Mouse (Mus musculus) CH12.LX (cell line): ENCODE data around the gene St3gal3. TPM values are rescaled to one million over a fixed set of nuclear protein-coding genes. Genes with fewer than 3 reads are reported as not detected.

Experiments used
- DNase-seq: peaks from one replicate; pipeline ENCODE4 v3.0.0-alpha.2; 2013; ENCODE audit errors: extremely low read depth
- H3K27ac ChIP-seq: 2 replicates; pipeline ENCODE4 v1.5.1; 2012; ENCODE audit warnings: low read depth, mild to moderate bottlenecking, control low read depth, moderate library complexity; ENCODE audit not compliant: insufficient read depth
- H3K27me3 ChIP-seq: replicated peaks from 2 replicates; pipeline ENCODE3; 2012; ENCODE audit warnings: inconsistent platforms
- H3K36me3 ChIP-seq, 2 experiments: replicated peaks in 1 of 2; 2 replicates each; pipeline versions ENCODE3 to v1.6.1; 2012; ENCODE audit warnings: inconsistent platforms in 1 of 2, low read length in 1 of 2, mild to moderate bottlenecking in 1 of 2, mixed read lengths in 1 of 2, moderate library complexity in 1 of 2; ENCODE audit not compliant: control insufficient read depth in 1 of 2, insufficient read depth in 1 of 2
- H3K4me1 ChIP-seq, 2 experiments: 2 replicates each; pipeline ENCODE4 v1.6.1; 2012; ENCODE audit warnings: inconsistent platforms in 1 of 2, moderate library complexity in 1 of 2; ENCODE audit not compliant: insufficient read depth in 2 of 2, control insufficient read depth in 1 of 2
- H3K4me2 ChIP-seq: 2 replicates; pipeline ENCODE4 v1.6.1; 2012; ENCODE audit warnings: low read depth, mild to moderate bottlenecking, control low read depth; ENCODE audit not compliant: poor library complexity, insufficient read depth, severe bottlenecking
- H3K4me3 ChIP-seq, 3 experiments: fragments of 150-350 bp in 1 of 3; sonication (generic) in 1 of 3; replicated peaks in 1 of 3; 2 replicates each; pipeline versions ENCODE3 to v1.5.1; 2011 to 2012; ENCODE audit warnings: low read depth in 2 of 3, low read length in 2 of 3, mild to moderate bottlenecking in 2 of 3, moderate library complexity in 2 of 3, control low read depth in 1 of 3, improper control_type of control experiment in 1 of 3, inconsistent platforms in 1 of 3, mixed read lengths in 1 of 3; ENCODE audit not compliant: poor library complexity in 1 of 3
- H3K79me2 ChIP-seq: replicated peaks from 2 replicates; pipeline ENCODE4 v1.6.1; 2012; ENCODE audit warnings: mild to moderate bottlenecking, moderate library complexity; ENCODE audit not compliant: control insufficient read depth, poor library complexity, insufficient read depth, severe bottlenecking; ENCODE audit errors: extremely low read depth
- H3K9ac ChIP-seq: 2 replicates; pipeline ENCODE4 v1.6.1; 2012; ENCODE audit warnings: low read depth, mild to moderate bottlenecking, control low read depth, moderate library complexity; ENCODE audit not compliant: insufficient read depth
- H3K9me3 ChIP-seq: replicated peaks from 2 replicates; pipeline ENCODE3; 2012; ENCODE audit warnings: low read length, inconsistent platforms, mixed read lengths
- BHLHE40 ChIP-seq: IDR thresholded peaks from 2 replicates; pipeline ENCODE4 v1.6.1; 2011; ENCODE audit warnings: mild to moderate bottlenecking, low read depth, low read length, improper control_type of control experiment
- CHD1 ChIP-seq: IDR thresholded peaks from 2 replicates; pipeline ENCODE4 v1.6.1; 2012; ENCODE audit warnings: low read depth, low read length, improper control_type of control experiment, inconsistent platforms
- CTCF ChIP-seq, 2 experiments: IDR thresholded peaks in 1 of 2; conservative IDR thresholded peaks in 1 of 2; 2 replicates each; pipeline ENCODE4 v1.5.1; 2011 to 2012; ENCODE audit warnings: low read depth in 2 of 2, low read length in 2 of 2, improper control_type of control experiment in 1 of 2, inconsistent platforms in 1 of 2, mild to moderate bottlenecking in 1 of 2, moderate library complexity in 1 of 2
- ELF1 ChIP-seq: IDR thresholded peaks from 2 replicates; pipeline ENCODE4 v1.6.1; 2014; ENCODE audit warnings: low read depth, mild to moderate bottlenecking, inconsistent platforms, low read length, improper control_type of control experiment
- EP300 ChIP-seq: IDR thresholded peaks from 2 replicates; pipeline ENCODE4 v1.6.1; 2011; ENCODE audit warnings: low read length, improper control_type of control experiment
- GABPA ChIP-seq: IDR thresholded peaks from 2 replicates; pipeline ENCODE4 v1.6.1; 2012; ENCODE audit warnings: low read depth, low read length, improper control_type of control experiment, inconsistent platforms; ENCODE audit not compliant: insufficient replicate concordance
- HCFC1 ChIP-seq: IDR thresholded peaks from 2 replicates; pipeline ENCODE4 v1.6.1; 2012; ENCODE audit warnings: low read depth, mild to moderate bottlenecking, inconsistent platforms, low read length, improper control_type of control experiment
- JUN ChIP-seq: IDR thresholded peaks from 2 replicates; pipeline ENCODE4 v1.6.1; 2011; ENCODE audit warnings: low read depth, mild to moderate bottlenecking, low read length, improper control_type of control experiment, moderate library complexity; ENCODE audit not compliant: insufficient read depth
- JUND ChIP-seq: conservative IDR thresholded peaks from 2 replicates; pipeline ENCODE4 v1.6.1; 2011; ENCODE audit warnings: low read depth, low read length, improper control_type of control experiment
- MAX ChIP-seq: IDR thresholded peaks from 2 replicates; pipeline ENCODE4 v1.6.1; 2011; ENCODE audit warnings: low read length, improper control_type of control experiment
- MAZ ChIP-seq: IDR thresholded peaks from 2 replicates; pipeline ENCODE4 v1.6.1; 2012; ENCODE audit warnings: low read depth, mild to moderate bottlenecking, inconsistent platforms, low read length, improper control_type of control experiment, moderate library complexity
- MYC ChIP-seq: IDR thresholded peaks from 2 replicates; pipeline ENCODE4 v1.6.1; 2011; ENCODE audit warnings: low read depth, mild to moderate bottlenecking, improper control_type of control experiment, low read length
- NELFE ChIP-seq: IDR thresholded peaks from 2 replicates; pipeline ENCODE4 v1.6.1; 2011; ENCODE audit warnings: low read depth, low read length, improper control_type of control experiment
- PAX5 ChIP-seq: IDR thresholded peaks from 2 replicates; pipeline ENCODE4 v1.6.1; 2012; ENCODE audit warnings: low read length, inconsistent platforms, mixed read lengths
- POLR2A ChIP-seq: IDR thresholded peaks from 2 replicates; pipeline ENCODE4 v1.6.1; 2011; ENCODE audit warnings: low read depth, mild to moderate bottlenecking, improper control_type of control experiment, low read length
- POLR2AphosphoS2 ChIP-seq: IDR thresholded peaks from 2 replicates; pipeline ENCODE4 v1.6.1; 2011; ENCODE audit warnings: low read depth, low read length, improper control_type of control experiment
- RAD21 ChIP-seq: IDR thresholded peaks from 2 replicates; pipeline ENCODE4 v1.6.1; 2011; ENCODE audit warnings: low read depth, mild to moderate bottlenecking, low read length, improper control_type of control experiment, moderate library complexity
- SMC3 ChIP-seq: IDR thresholded peaks from 2 replicates; pipeline ENCODE4 v1.6.1; 2011; ENCODE audit warnings: low read depth, low read length, improper control_type of control experiment
- TCF12 ChIP-seq: IDR thresholded peaks from 2 replicates; pipeline ENCODE4 v1.6.1; 2014; ENCODE audit warnings: low read depth, mild to moderate bottlenecking, inconsistent platforms, low read length, improper control_type of control experiment
- UBTF ChIP-seq: IDR thresholded peaks from 2 replicates; pipeline ENCODE4 v1.6.1; 2012; ENCODE audit warnings: low read depth, mild to moderate bottlenecking, inconsistent platforms, low read length, improper control_type of control experiment, moderate library complexity
- USF1 ChIP-seq: IDR thresholded peaks from 2 replicates; pipeline ENCODE4 v1.6.1; 2014; ENCODE audit warnings: low read depth, mild to moderate bottlenecking, inconsistent platforms, low read length, improper control_type of control experiment
- USF2 ChIP-seq: conservative IDR thresholded peaks from 2 replicates; pipeline ENCODE4 v1.6.1; 2011; ENCODE audit warnings: low read depth, low read length, improper control_type of control experiment
- ZC3H11A ChIP-seq: IDR thresholded peaks from 2 replicates; pipeline ENCODE4 v1.6.1; 2012; ENCODE audit warnings: low read depth, mild to moderate bottlenecking, inconsistent platforms, low read length, improper control_type of control experiment
- ZMIZ1 ChIP-seq: IDR thresholded peaks from 2 replicates; pipeline ENCODE4 v1.6.1; 2012; ENCODE audit warnings: low read depth, mild to moderate bottlenecking, inconsistent platforms, low read length, improper control_type of control experiment
- ZNF384 ChIP-seq: IDR thresholded peaks from 2 replicates; pipeline ENCODE4 v1.6.1; 2012; ENCODE audit warnings: low read depth, low read length, improper control_type of control experiment, inconsistent platforms
- dilution Hi-C: fragments of 300-500 bp; cut with MboI; formaldehyde crosslinking; loops from 2 replicates; pipeline ENCODE4 v1.14.3; 2020; ENCODE audit warnings: low sequenced_read_pairs; ENCODE audit not compliant: extremely low pct_unique_long_range_greater_than_20kb, extremely low pct_ligation_motif_present
- in situ Hi-C: fragments of 300-500 bp; cut with MboI; formaldehyde crosslinking; loops from 3 replicates; pipeline ENCODE4 v1.14.3; 2019; ENCODE audit warnings: low sequenced_read_pairs, low pct_ligation_motif_present, low pct_unique_long_range_greater_than_20kb, mixed read lengths
- polyA plus RNA-seq: library from polyadenylated mRNA; unstranded; fragments of >175 nt; gene quantifications from 2 replicates; pipeline ENCODE4 v1.2.1, GENCODE M21; 2012; ENCODE audit warnings: low read depth; ENCODE audit not compliant: insufficient read length
- total RNA-seq, 2 experiments: library from RNA; depleted of rRNA; stranded (reverse); fragments of 300-350 nt in 1 of 2; fragments of >200 nt in 1 of 2; gene quantifications; 2 replicates each; pipeline ENCODE4 v1.2.3; 2012 to 2014

The St3gal3 gene
- total and polyA plus RNA-seq, 3 experiments, result 7.1 to 10.1 (median 8.2) TPM

DNA sequence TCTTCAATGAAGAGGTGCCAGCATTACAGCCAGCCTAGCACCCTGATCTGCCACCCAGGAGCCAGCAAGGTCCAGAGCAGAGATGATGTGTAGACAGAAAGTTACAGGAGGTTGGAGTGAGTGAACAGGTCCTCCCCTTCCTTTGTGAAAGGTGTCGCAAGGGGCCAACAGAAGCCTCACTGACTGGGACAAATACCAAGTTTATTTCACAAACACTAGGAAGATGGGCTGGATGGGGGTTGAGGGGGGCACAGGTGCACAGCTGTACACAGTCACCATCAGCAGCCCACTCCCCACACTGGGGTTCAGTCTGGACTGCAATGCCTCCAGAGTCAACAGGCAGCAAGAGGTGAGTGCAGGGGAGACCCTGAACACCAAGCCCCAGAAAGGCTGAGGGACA lies 250.6 kb downstream of the St3gal3 start:
- H3K27ac ChIP-seq, result no peak overlapping the region
- H3K9ac ChIP-seq, result no peak overlapping the region
- dilution Hi-C loops (no loop called here), in situ Hi-C loops (no loop called here)
- no peak overlapping the region for H3K4me2 ChIP-seq
- H3K9me3 ChIP-seq, result no peaks in the 10 kb centered on the region
- peaks cover 28 to 77% of the 10 kb centered on the region in 2 experiments for H3K36me3 ChIP-seq
- TF ChIP-seq MAX (no peak), MYC (no peak), HCFC1 (no peak), CTCF (conservative IDR thresholded peaks at IDR 0.05 in 1 of 2, IDR thresholded peaks at IDR 0.05 in 1 of 2; ENCODE audit: low read depth in 2 of 2, low read length in 2 of 2) (no peak), TCF12 (no peak), ZMIZ1 (no peak), PAX5 (no peak), JUN (no peak), SMC3 (no peak), POLR2AphosphoS2 (no peak), ZNF384 (no peak), MAZ (no peak), CHD1 (no peak), ELF1 (no peak), ZC3H11A (no peak), BHLHE40 (no peak), EP300 (no peak), POLR2A (no peak)
- H3K79me2 ChIP-seq, result peaks cover 14% of the 10 kb centered on the region
- peaks cover 3 to 17% of the 10 kb centered on the region in 2 experiments; a peak in 3 of 4 replicates for H3K4me1 ChIP-seq
- no peak for DNase-seq
- no peaks in the 10 kb centered on the region for H3K27me3 ChIP-seq
- no peak overlapping the region for H3K4me3 ChIP-seq

DNA sequence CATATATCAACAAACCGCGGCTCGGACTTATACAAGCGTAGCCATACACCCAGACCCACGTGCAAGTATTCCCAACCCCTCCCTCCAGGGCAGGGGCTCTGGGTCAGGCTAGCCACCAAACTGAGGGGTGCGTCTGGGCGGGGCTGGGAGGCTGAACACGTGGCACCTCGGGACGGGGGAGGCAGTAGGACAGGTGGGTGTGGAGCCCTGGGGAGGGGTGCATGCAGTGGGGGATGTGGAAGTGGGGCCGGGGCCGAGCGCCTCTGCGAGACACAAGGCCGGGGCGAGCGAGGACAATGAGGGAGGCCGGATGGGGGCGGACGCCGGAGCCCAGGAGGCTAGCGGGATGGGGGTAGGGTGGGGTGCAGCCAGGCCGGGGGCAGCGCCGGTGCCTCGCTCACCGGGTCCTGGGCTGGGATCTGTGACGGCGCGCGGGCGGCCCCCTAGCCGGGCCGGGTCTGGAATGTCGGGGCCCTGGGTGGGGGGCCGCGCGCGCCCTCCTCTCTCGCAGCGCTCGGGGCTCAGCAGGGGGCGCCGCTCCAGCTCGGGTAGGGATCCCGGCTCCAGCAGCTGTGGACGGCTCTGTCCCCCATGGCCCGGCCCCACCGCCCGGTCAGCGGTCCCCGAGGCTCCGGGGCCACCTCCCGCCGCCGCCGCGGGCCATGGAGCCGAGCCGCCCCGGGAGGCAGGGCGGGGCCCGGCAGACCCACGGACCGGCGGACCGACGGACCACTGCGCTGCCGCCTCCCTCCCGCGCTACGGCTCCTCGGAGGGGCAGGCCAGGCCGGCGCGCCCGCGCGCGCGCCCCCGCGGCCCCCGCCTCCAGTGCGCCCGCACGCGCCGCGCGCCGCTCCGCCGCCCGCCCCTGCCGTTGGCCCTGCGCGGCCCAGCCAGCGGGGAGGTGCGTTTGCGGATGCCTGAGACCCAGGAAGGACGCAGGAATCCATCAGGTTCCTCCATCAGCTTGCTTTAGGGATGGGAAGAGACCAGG lies 251.7 kb downstream of the St3gal3 start, which contains the start of gene B4galt2:
Gene B4galt2, minus strand, starts transcription at position 787 of the 991 bp plus-strand sequence.
- in situ Hi-C loops, result no loop called here
- no peak within 1 kb of the TSS for H3K4me3 ChIP-seq
- H3K27me3 ChIP-seq, result no peaks in the 10 kb centered on the region
- DNase-seq, result no peak
- H3K36me3 ChIP-seq, result peaks cover 27 to 77% of the 10 kb centered on the region in 2 experiments
- peaks cover 3 to 17% of the 10 kb centered on the region in 2 experiments; a peak in 3 of 4 replicates for H3K4me1 ChIP-seq
- H3K4me2 ChIP-seq, result no peak within 1 kb of the TSS
- dilution Hi-C loops, result no loop called here
- no peaks in the 10 kb centered on the region for H3K9me3 ChIP-seq
- peaks cover 14% of the 10 kb centered on the region for H3K79me2 ChIP-seq
- TF ChIP-seq USF2 (no peak), POLR2A (no peak), NELFE (no peak), JUND (no peak), ZMIZ1 (no peak), ZNF384 (no peak), USF1 (no peak), HCFC1 (no peak), GABPA (no peak), UBTF (no peak), EP300 (no peak), RAD21 (no peak)
- no peak within 1 kb of the TSS for H3K9ac ChIP-seq
- no peak within 1 kb of the TSS for H3K27ac ChIP-seq
